Mouse (Mus musculus) B cell, adult 62 days (primary cell): ENCODE results near the gene Dnajc4. TPM values are rescaled to one million over a fixed set of nuclear protein-coding genes. Genes with fewer than 3 reads are reported as not detected.

Source experiments
- total RNA-seq: library from RNA; stranded (reverse); gene quantifications from 4 replicates; pipeline ENCODE4 v1.2.4, GENCODE M21; 2023

The Dnajc4 gene
- total RNA-seq: 23.3 to 28.0 TPM (median 24.6 TPM) in 4 replicates

GRCm38 (mm10) chr19:6992011-6992858 lies at the start of gene Dnajc4:
TSS of gene Dnajc4 (minus strand) at chr19:6992572.

GRCm38 (mm10) chr19:7039841-7040636 lies 47.7 kb upstream of the Dnajc4 start, which contains the start of gene Stip1:
TSS of gene Stip1 (minus strand) at chr19:7039967.

GRCm38 (mm10) chr19:7019191-7019590 lies 26.8 kb upstream of the Dnajc4 start, which contains the start of gene Fermt3:
TSS of gene Fermt3 (minus strand) at chr19:7019469.

GRCm38 (mm10) chr19:6996006-6996405 lies 3.6 kb upstream of the Dnajc4 start, which contains the start of the genes Nudt22 and Trpt1:
TSS of gene Nudt22 (minus strand) at chr19:6996117.
TSS of gene Trpt1 (plus strand) at chr19:6996131.

GRCm38 (mm10) chr19:6987061-6987903 lies 5.1 kb downstream of the Dnajc4 start, which contains the start of gene Vegfb:
TSS of gene Vegfb (minus strand) at chr19:6987651.

GRCm38 (mm10) chr19:6980381-6981093 lies 11.8 kb downstream of the Dnajc4 start, which contains the start of gene Fkbp2:
TSS of gene Fkbp2 (minus strand) at chr19:6980501.

GRCm38 (mm10) chr19:6975537-6976521 lies 16.5 kb downstream of the Dnajc4 start, which contains the start of gene Plcb3:
TSS of gene Plcb3 (minus strand) at chr19:6976470.

GRCm38 (mm10) chr19:6974211-6975205 lies 17.9 kb downstream of the Dnajc4 start, which contains the start of gene Ppp1r14b:
TSS of gene Ppp1r14b (plus strand) at chr19:6974968.

GRCm38 (mm10) chr19:6942249-6942691 lies 50.1 kb downstream of the Dnajc4 start, which contains the start of gene Gpr137:
TSS of gene Gpr137 (minus strand) at chr19:6942480.

GRCm38 (mm10) chr19:6941372-6942248 lies 50.8 kb downstream of the Dnajc4 start, which contains the start of gene Bad:
TSS of gene Bad (plus strand) at chr19:6941861.

Other genes starting within 250 kb of the Dnajc4 start
- 26.5 to 33.1 TPM (median 30.8 TPM) in 4 replicates for gene Rps6ka4, start 151.9 kb downstream of the Dnajc4 start, total RNA-seq
- gene Ccdc88b, start 134.4 kb downstream of the Dnajc4 start, total RNA-seq: 19.8 to 33.4 TPM (median 24.6 TPM) in 4 replicates
- gene Trmt112, start 82.9 kb downstream of the Dnajc4 start, total RNA-seq: 134 to 168 TPM (median 150 TPM) in 4 replicates
- gene Prdx5, start 82.5 kb downstream of the Dnajc4 start, total RNA-seq: 87.1 to 92.5 TPM (median 92.1 TPM) in 4 replicates
- 51.8 to 58.5 TPM (median 55.3 TPM) in 4 replicates for gene Esrra, start 70.8 kb downstream of the Dnajc4 start, total RNA-seq
- not detected in 4 replicates for gene Catsperz, start 67.2 kb downstream of the Dnajc4 start, total RNA-seq
- 1.0 TPM in 1 of 4 replicates, not detected in the others for gene Kcnk4, start 58.1 kb downstream of the Dnajc4 start, total RNA-seq
- 9.9 to 10.3 TPM (median 10.1 TPM) in 4 replicates for gene Bad, start 50.7 kb downstream of the Dnajc4 start, total RNA-seq
- gene Gpr137, start 50.1 kb downstream of the Dnajc4 start, total RNA-seq: 17.0 to 21.0 TPM (median 18.9 TPM) in 4 replicates
- 65.3 to 101 TPM (median 80.8 TPM) in 4 replicates for gene Ppp1r14b, start 17.6 kb downstream of the Dnajc4 start, total RNA-seq
- 14.9 to 17.9 TPM (median 17.1 TPM) in 4 replicates for gene Plcb3, start 16.1 kb downstream of the Dnajc4 start, total RNA-seq
- 23.9 to 26.2 TPM (median 24.8 TPM) in 4 replicates for gene Fkbp2, start 12.1 kb downstream of the Dnajc4 start, total RNA-seq
- gene Vegfb, start 4.9 kb downstream of the Dnajc4 start, total RNA-seq: 14.5 to 20.1 TPM (median 17.1 TPM) in 4 replicates
- gene Nudt22, start 3.5 kb upstream of the Dnajc4 start, total RNA-seq: 3.6 to 5.8 TPM (median 3.9 TPM) in 4 replicates
- gene Trpt1, start 3.6 kb upstream of the Dnajc4 start, total RNA-seq: 4.9 to 6.3 TPM (median 5.6 TPM) in 4 replicates
- gene Fermt3, start 26.9 kb upstream of the Dnajc4 start, total RNA-seq: 174 to 177 TPM (median 177 TPM) in 4 replicates
- gene Stip1, start 47.4 kb upstream of the Dnajc4 start, total RNA-seq: 97.1 to 124 TPM (median 114 TPM) in 4 replicates
- 5.2 to 8.4 TPM (median 6.8 TPM) in 4 replicates for gene Macrod1, start 64.2 kb upstream of the Dnajc4 start, total RNA-seq
- 0.09 TPM in 1 of 4 replicates, not detected in the others for gene Flrt1, start 113.2 kb upstream of the Dnajc4 start, total RNA-seq
- gene Otub1, start 213.7 kb upstream of the Dnajc4 start, total RNA-seq: 132 to 147 TPM (median 146 TPM) in 4 replicates
- 310 to 323 TPM (median 315 TPM) in 4 replicates for gene Cox8a, start 225.0 kb upstream of the Dnajc4 start, total RNA-seq
- 50.2 to 60.6 TPM (median 57.0 TPM) in 4 replicates for gene Naa40, start 248.6 kb upstream of the Dnajc4 start, total RNA-seq